Mouse (Mus musculus) cerebellum, postnatal 14 days (tissue): ENCODE data around the gene Prmt9.

Source experiments
- DNase-seq, 2 experiments: peaks; one replicate each; pipeline ENCODE4 v3.0.0; 2021; ENCODE audit warnings: mixed read lengths in 2 of 2

The Prmt9 gene

GRCm38 (mm10) chr8:77549121-77549706 is at the start of gene Prmt9:
TSS of gene Prmt9 (plus strand) at chr8:77549397.
- DNase-seq: peak; percentile 91 to 94

GRCm38 (mm10) chr8:77500264-77500663 is 48.9 kb upstream of the Prmt9 start:
- DNase-seq: no peak

- no peak for DNase-seq
Measured at GRCm38 (mm10) chr8:77501131-77501530, 48.1 kb upstream of the Prmt9 start.

- DNase-seq: no peak
Measured at GRCm38 (mm10) chr8:77502547-77502946, 46.6 kb upstream of the Prmt9 start.

GRCm38 (mm10) chr8:77506539-77506938 is 42.7 kb upstream of the Prmt9 start:
- no peak for DNase-seq

- DNase-seq: peak in 1 of 2 experiments; percentile 3
Measured at GRCm38 (mm10) chr8:77507510-77508035, 41.6 kb upstream of the Prmt9 start.

- DNase-seq: no peak
Measured at GRCm38 (mm10) chr8:77509044-77509443, 40.2 kb upstream of the Prmt9 start.

GRCm38 (mm10) chr8:77510426-77510825 is 38.8 kb upstream of the Prmt9 start:
- peak in 1 of 2 experiments; percentile 5 for DNase-seq

GRCm38 (mm10) chr8:77511750-77512493 is 37.3 kb upstream of the Prmt9 start:
- peak in 1 of 2 experiments; percentile 13 for DNase-seq

- peak; percentile 69 to 72 for DNase-seq
Measured at GRCm38 (mm10) chr8:77515201-77515600, 34.0 kb upstream of the Prmt9 start.

- peak; percentile 68 to 74 for DNase-seq
Measured at GRCm38 (mm10) chr8:77515786-77516185, 33.4 kb upstream of the Prmt9 start.

GRCm38 (mm10) chr8:77516845-77517244 is 32.4 kb upstream of the Prmt9 start:
- peak; percentile 25 to 43 for DNase-seq

GRCm38 (mm10) chr8:77517301-77518200 is 31.6 kb upstream of the Prmt9 start, which contains the start of gene Arhgap10:
TSS of gene Arhgap10 (minus strand) at chr8:77517953.
- peak; percentile 84 to 87 for DNase-seq

GRCm38 (mm10) chr8:77518201-77519115 is 30.7 kb upstream of the Prmt9 start:
- no peak for DNase-seq

- DNase-seq: no peak
Measured at GRCm38 (mm10) chr8:77520601-77521000, 28.6 kb upstream of the Prmt9 start.

GRCm38 (mm10) chr8:77521028-77521785 is 28.0 kb upstream of the Prmt9 start:
- no peak for DNase-seq

GRCm38 (mm10) chr8:77522984-77523383 is 26.2 kb upstream of the Prmt9 start:
- no peak for DNase-seq

- DNase-seq: no peak
Measured at GRCm38 (mm10) chr8:77524018-77524615, 25.1 kb upstream of the Prmt9 start.

GRCm38 (mm10) chr8:77524906-77525305 is 24.3 kb upstream of the Prmt9 start:
- no peak for DNase-seq

GRCm38 (mm10) chr8:77526130-77526529 is 23.1 kb upstream of the Prmt9 start:
- no peak for DNase-seq
